Mouse (Mus musculus): ENCODE data around the gene Fkbp9.
"Not testable (repeated sequence)": the region's sequence is repeated elsewhere in the genome, so short reads cannot be mapped to it uniquely, and the experiment has no call there.

Gene Fkbp9

GRCm38 (mm10) chr6:56843229-56843628 is 11.4 kb downstream of the Fkbp9 start:
- DNase-seq (ENCODE audit: low spot score) = no peak

GRCm38 (mm10) chr6:56844365-56844764 is 12.5 kb downstream of the Fkbp9 start:
- DNase-seq (ENCODE audit: low spot score) = no peak

GRCm38 (mm10) chr6:56848974-56849373 is 17.1 kb downstream of the Fkbp9 start:
- DNase-seq (ENCODE audit: low spot score) = no peak

GRCm38 (mm10) chr6:56850315-56850714 is 18.5 kb downstream of the Fkbp9 start:
- DNase-seq (ENCODE audit: low spot score) = no peak

GRCm38 (mm10) chr6:56854803-56855202 is 22.9 kb downstream of the Fkbp9 start:
- DNase-seq (ENCODE audit: low spot score) = no peak

- DNase-seq (ENCODE audit: low spot score) = no peak
These were observed 24.9 kb downstream of the Fkbp9 start for GRCm38 (mm10) chr6:56856748-56857147.

GRCm38 (mm10) chr6:56860205-56860848 is 28.5 kb downstream of the Fkbp9 start:
- no peak for DNase-seq (ENCODE audit: low spot score)

- DNase-seq (ENCODE audit: low spot score) = not testable (repeated sequence)
These were observed 35.0 kb downstream of the Fkbp9 start for GRCm38 (mm10) chr6:56866899-56867298.

GRCm38 (mm10) chr6:56868565-56868964 is 36.7 kb downstream of the Fkbp9 start:
- no peak for DNase-seq (ENCODE audit: low spot score)

GRCm38 (mm10) chr6:56870027-56870426 is 38.2 kb downstream of the Fkbp9 start:
- DNase-seq (ENCODE audit: low spot score) = no peak

GRCm38 (mm10) chr6:56876870-56877269 is 45.0 kb downstream of the Fkbp9 start:
- no peak for DNase-seq (ENCODE audit: low spot score)

- DNase-seq (ENCODE audit: low spot score) = no peak
These were observed 46.1 kb downstream of the Fkbp9 start for GRCm38 (mm10) chr6:56877985-56878384.

- DNase-seq (ENCODE audit: low spot score) = no peak
These were observed 47.6 kb downstream of the Fkbp9 start for GRCm38 (mm10) chr6:56879352-56879955.

- DNase-seq (ENCODE audit: low spot score) = no peak
These were observed 56.7 kb downstream of the Fkbp9 start for GRCm38 (mm10) chr6:56888561-56888960.

- no peak for DNase-seq (ENCODE audit: low spot score)
These were observed 58.9 kb downstream of the Fkbp9 start for GRCm38 (mm10) chr6:56890762-56891161.

GRCm38 (mm10) chr6:56899601-56900000 is 67.7 kb downstream of the Fkbp9 start:
- no peak for DNase-seq (ENCODE audit: low spot score)

- no peak for DNase-seq (ENCODE audit: low spot score)
These were observed 69.5 kb downstream of the Fkbp9 start for GRCm38 (mm10) chr6:56901336-56901735.

GRCm38 (mm10) chr6:56901824-56902386 is 70.0 kb downstream of the Fkbp9 start:
- no peak for DNase-seq (ENCODE audit: low spot score)

- no peak for DNase-seq (ENCODE audit: low spot score)
These were observed 71.0 kb downstream of the Fkbp9 start for GRCm38 (mm10) chr6:56902606-56903520.

GRCm38 (mm10) chr6:56903831-56904230 is 72.0 kb downstream of the Fkbp9 start:
- no peak for DNase-seq (ENCODE audit: low spot score)

GRCm38 (mm10) chr6:56904330-56904729 is 72.5 kb downstream of the Fkbp9 start:
- no peak for DNase-seq (ENCODE audit: low spot score)

GRCm38 (mm10) chr6:56904982-56905381 is 73.1 kb downstream of the Fkbp9 start:
- DNase-seq (ENCODE audit: low spot score) = no peak

- DNase-seq (ENCODE audit: low spot score) = no peak
These were observed 73.6 kb downstream of the Fkbp9 start for GRCm38 (mm10) chr6:56905486-56905885.

Data from ovary, postnatal 14 days (tissue).